Mouse (Mus musculus): ENCODE results near the gene Otud7a.

GRCm38 (mm10) chr7:63687056-63687455, 242.5 kb downstream of the Otud7a start:
- TF ChIP-seq EP300 (IDR thresholded peaks at IDR 0.05; ENCODE audit: low read depth) (no peak), CTCF (IDR thresholded peaks at IDR 0.05; ENCODE audit: low read depth) (no peak)
